Mouse (Mus musculus): Measurements from ENCODE around the gene Ube2q2. TPM values are rescaled to one million over a fixed set of nuclear protein-coding genes. Genes with fewer than 3 reads are reported as not detected.
"Not testable (repeated sequence)": the region's sequence is repeated elsewhere in the genome, so short reads cannot be mapped to it uniquely, and the experiment has no call there.

Ube2q2 gene
- polyA plus RNA-seq (2012; ENCODE audit: insufficient read depth, low replicate concordance): 11.4 and 31.0 TPM in 2 replicates

DNA sequence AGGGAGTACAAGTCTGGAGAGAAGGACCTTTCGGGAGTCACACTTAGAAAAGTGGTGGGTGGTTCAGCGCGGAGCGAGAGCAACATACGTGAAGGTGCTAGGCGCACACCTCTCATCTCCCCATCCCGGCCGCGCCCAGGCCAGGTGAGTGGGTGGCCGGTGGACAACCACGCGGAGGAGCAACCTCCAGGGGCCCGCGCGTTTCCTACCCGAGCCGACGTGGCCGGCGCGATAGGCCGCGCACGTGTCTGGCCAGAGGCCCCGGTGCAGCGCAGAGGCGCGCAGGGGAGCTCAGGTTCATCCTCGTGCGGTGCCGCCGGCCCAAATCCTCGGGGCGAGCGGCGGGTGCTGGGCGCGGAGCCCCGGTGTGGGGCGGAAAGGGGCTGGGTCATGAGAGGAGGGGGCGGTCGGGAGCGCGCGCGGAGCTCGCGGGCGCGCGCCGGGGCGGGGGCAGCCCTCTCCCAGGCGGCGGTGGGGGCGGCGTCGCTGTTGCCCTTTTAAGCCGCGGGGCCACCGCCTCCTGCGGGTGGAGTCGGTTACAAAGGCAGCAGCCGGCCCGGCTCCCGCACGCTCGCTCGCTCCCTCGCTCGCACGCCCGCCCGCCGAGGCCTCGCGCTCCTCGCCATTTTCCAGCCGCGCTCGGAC, at the start of gene Ube2q2:
Gene Ube2q2 (plus strand): TSS at position 1 of the 645 bp plus-strand sequence.
- peak within 1 kb of the TSS; percentile 97 for H3K4me3 ChIP-seq (replicated peaks)
- no peaks in the 10 kb centered on the region for H3K27me3 ChIP-seq (replicated peaks)
- H3K36me3 ChIP-seq (replicated peaks; ENCODE audit: low read length): peaks cover 15% of the 10 kb centered on the region
- no peaks in the 10 kb centered on the region for H3K9me3 ChIP-seq
- peaks cover 61% of the 10 kb centered on the region for H3K4me1 ChIP-seq
- TF ChIP-seq FLI1 (IDR thresholded peaks at IDR 0.05; ENCODE audit: low read length) (no peak), GATA1 (IDR thresholded peaks at IDR 0.05; ENCODE audit: borderline replicate concordance, low read length) (no peak)

DNA sequence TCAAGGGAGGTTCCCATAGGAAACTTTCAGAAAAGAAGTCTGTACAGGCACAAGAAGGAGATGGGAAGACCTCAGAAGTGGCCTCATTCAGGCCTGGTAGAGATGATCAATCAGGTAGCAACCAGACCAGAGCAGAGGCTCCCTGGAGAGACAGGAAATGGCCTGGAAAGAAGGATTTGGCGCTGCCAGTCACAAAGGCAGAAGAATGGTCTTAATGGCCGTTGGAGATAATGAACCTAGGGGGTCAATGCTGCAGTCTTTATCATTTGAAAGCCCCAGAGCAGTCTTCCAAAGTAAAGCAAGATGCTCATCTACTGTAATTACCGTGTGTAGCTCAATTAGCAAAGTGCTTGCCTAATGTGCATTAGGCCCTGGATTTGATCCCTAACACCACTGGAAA, 47.5 kb upstream of the Ube2q2 start:
- H3K4me3 ChIP-seq (replicated peaks): no peak overlapping the region
- H3K4me1 ChIP-seq: peaks cover 11% of the 10 kb centered on the region
- TF ChIP-seq GATA1 (IDR thresholded peaks at IDR 0.05; ENCODE audit: borderline replicate concordance, low read length) (no peak), FLI1 (IDR thresholded peaks at IDR 0.05; ENCODE audit: low read length) (no peak)
- H3K36me3 ChIP-seq (replicated peaks; ENCODE audit: low read length): no peaks in the 10 kb centered on the region
- peaks cover 18% of the 10 kb centered on the region for H3K9me3 ChIP-seq
- H3K27me3 ChIP-seq (replicated peaks): peaks cover 30% of the 10 kb centered on the region

- H3K9me3 ChIP-seq: peaks cover 21% of the 10 kb centered on the region
- peaks cover 11% of the 10 kb centered on the region for H3K4me1 ChIP-seq
- no peak for TF ChIP-seq GATA1 (IDR thresholded peaks at IDR 0.05; ENCODE audit: borderline replicate concordance, low read length)
- TF ChIP-seq FLI1 (IDR thresholded peaks at IDR 0.05; ENCODE audit: low read length): no peak
- no peak overlapping the region for H3K4me3 ChIP-seq (replicated peaks)
- no peaks in the 10 kb centered on the region for H3K36me3 ChIP-seq (replicated peaks; ENCODE audit: low read length)
- peaks cover 24% of the 10 kb centered on the region for H3K27me3 ChIP-seq (replicated peaks)
Observed at GRCm38 (mm10) chr9:55102186-55102835, 46.3 kb upstream of the Ube2q2 start.

GRCm38 (mm10) chr9:55102931-55103630, 45.6 kb upstream of the Ube2q2 start:
- TF ChIP-seq FLI1 (IDR thresholded peaks at IDR 0.05; ENCODE audit: low read length) (no peak), GATA1 (IDR thresholded peaks at IDR 0.05; ENCODE audit: borderline replicate concordance, low read length) (no peak)
- Histone ChIP-seq H3K4me3 (replicated peaks) (no peak overlapping the region), H3K4me1 (peaks cover 12% of the 10 kb centered on the region)

GRCm38 (mm10) chr9:55110059-55110834, 38.4 kb upstream of the Ube2q2 start:
- peaks cover 8% of the 10 kb centered on the region for H3K9me3 ChIP-seq
- peaks cover 38% of the 10 kb centered on the region for H3K4me1 ChIP-seq
- TF ChIP-seq FLI1 (IDR thresholded peaks at IDR 0.05; ENCODE audit: low read length) (no peak), GATA1 (IDR thresholded peaks at IDR 0.05; ENCODE audit: borderline replicate concordance, low read length) (no peak)
- peaks cover 5% of the 10 kb centered on the region for H3K27me3 ChIP-seq (replicated peaks)
- no peaks in the 10 kb centered on the region for H3K36me3 ChIP-seq (replicated peaks; ENCODE audit: low read length)
- no peak overlapping the region for H3K4me3 ChIP-seq (replicated peaks)

More at GRCm38 (mm10) chr9:55102931-55103630, 45.6 kb upstream of the Ube2q2 start:
- no peaks in the 10 kb centered on the region for H3K36me3 ChIP-seq (replicated peaks; ENCODE audit: low read length)
- peaks cover 21% of the 10 kb centered on the region for H3K9me3 ChIP-seq
- peaks cover 19% of the 10 kb centered on the region for H3K27me3 ChIP-seq (replicated peaks)

DNA sequence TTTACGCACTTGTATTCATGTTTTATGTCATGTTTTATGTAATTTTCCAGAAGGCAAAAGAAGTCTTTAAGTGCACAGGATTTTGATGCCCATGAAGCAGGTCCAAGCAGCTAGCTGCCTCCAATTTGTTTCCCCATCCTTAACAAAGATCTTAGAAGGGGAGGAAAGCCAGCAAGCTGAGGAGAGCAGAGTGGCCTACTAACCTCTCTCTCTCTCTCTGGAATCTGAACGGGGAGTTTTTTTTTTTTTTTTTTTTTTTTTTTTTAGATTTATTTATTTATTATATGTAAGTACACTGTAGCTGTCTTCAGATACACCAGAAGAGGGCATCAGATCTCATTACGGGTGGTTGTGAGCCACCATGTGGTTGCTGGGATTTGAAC, 37.8 kb upstream of the Ube2q2 start:
- not testable (repeated sequence) for H3K36me3 ChIP-seq (replicated peaks; ENCODE audit: low read length); H3K4me3 ChIP-seq (replicated peaks); H3K9me3 ChIP-seq; H3K27me3 ChIP-seq (replicated peaks)
- H3K4me1 ChIP-seq: peaks cover 42% of the 10 kb centered on the region

GRCm38 (mm10) chr9:55114752-55115151, 33.9 kb upstream of the Ube2q2 start:
- Histone ChIP-seq H3K4me1 (peaks cover 40% of the 10 kb centered on the region), H3K27me3 (replicated peaks) (no peaks in the 10 kb centered on the region), H3K9me3 (no peaks in the 10 kb centered on the region), H3K4me3 (replicated peaks) (no peak overlapping the region), H3K36me3 (replicated peaks; ENCODE audit: low read length) (no peaks in the 10 kb centered on the region)
- TF ChIP-seq FLI1 (IDR thresholded peaks at IDR 0.05; ENCODE audit: low read length) (no peak), GATA1 (IDR thresholded peaks at IDR 0.05; ENCODE audit: borderline replicate concordance, low read length) (no peak)

- TF ChIP-seq GATA1 (IDR thresholded peaks at IDR 0.05; ENCODE audit: borderline replicate concordance, low read length) (no peak), FLI1 (IDR thresholded peaks at IDR 0.05; ENCODE audit: low read length) (no peak)
- Histone ChIP-seq H3K27me3 (replicated peaks) (no peaks in the 10 kb centered on the region), H3K9me3 (no peaks in the 10 kb centered on the region), H3K4me1 (peaks cover 28% of the 10 kb centered on the region), H3K4me3 (replicated peaks) (no peak overlapping the region), H3K36me3 (replicated peaks; ENCODE audit: low read length) (no peaks in the 10 kb centered on the region)
Observed at GRCm38 (mm10) chr9:55117293-55118055, 31.2 kb upstream of the Ube2q2 start.

DNA sequence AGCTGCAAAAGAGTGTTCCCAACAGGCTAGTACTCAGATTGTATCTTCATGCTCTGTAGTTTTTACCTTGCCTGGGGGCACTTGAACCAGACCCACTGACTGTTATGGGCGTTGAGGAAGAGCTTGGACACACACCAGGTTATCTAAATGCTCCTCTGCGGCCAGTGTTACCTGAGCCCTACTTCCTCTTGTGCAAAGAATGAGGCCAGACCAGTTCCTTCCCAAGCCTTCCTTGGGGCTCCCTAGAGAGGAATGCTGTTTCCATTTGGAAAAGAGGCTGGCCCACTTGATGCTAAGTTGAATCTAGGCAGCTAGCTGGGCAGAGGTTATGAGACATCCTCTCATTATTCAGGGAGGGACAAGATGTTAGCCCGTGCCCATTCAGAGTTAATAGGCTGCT, 26.1 kb upstream of the Ube2q2 start:
- H3K4me3 ChIP-seq (replicated peaks): no peak overlapping the region
- H3K9me3 ChIP-seq: no peaks in the 10 kb centered on the region
- no peak for TF ChIP-seq FLI1 (IDR thresholded peaks at IDR 0.05; ENCODE audit: low read length)
- no peak for TF ChIP-seq GATA1 (IDR thresholded peaks at IDR 0.05; ENCODE audit: borderline replicate concordance, low read length)
- peaks cover 43% of the 10 kb centered on the region for H3K4me1 ChIP-seq
- no peaks in the 10 kb centered on the region for H3K36me3 ChIP-seq (replicated peaks; ENCODE audit: low read length)
- H3K27me3 ChIP-seq (replicated peaks): no peaks in the 10 kb centered on the region

Measured in megakaryocyte, embryonic 14.5 days (primary cell).